Mouse (Mus musculus) midbrain, embryonic 16.5 days (tissue): ENCODE measurements around the gene Psrc1. TPM values are rescaled to one million over a fixed set of nuclear protein-coding genes. Genes with fewer than 3 reads are reported as not detected.

Experiments used
- ATAC-seq: fragments of 200-750 bp; cut with Nextera tagmentation; 2 replicates; pipeline ENCODE4 v1.8.0; 2017; ENCODE audit warnings: moderate TSS enrichment
- H3K27ac ChIP-seq: fragments of 300-500 bp; sonication (generic); 2 replicates; pipeline ENCODE4 v1.5.1; 2014; ENCODE audit warnings: mild to moderate bottlenecking, low read length, mixed read lengths
- H3K27me3 ChIP-seq: fragments of 300-500 bp; sonication (generic); 2 replicates; pipeline ENCODE4 v1.6.1; 2014; ENCODE audit warnings: low read depth, low read length, mixed read lengths; ENCODE audit not compliant: control insufficient read depth, insufficient read depth
- H3K36me3 ChIP-seq: fragments of 300-500 bp; sonication (generic); 2 replicates; pipeline ENCODE4 v1.6.1; 2014; ENCODE audit warnings: mild to moderate bottlenecking, low read length, moderate library complexity, mixed read lengths; ENCODE audit not compliant: control insufficient read depth, insufficient read depth
- H3K4me1 ChIP-seq: fragments of 300-500 bp; sonication (generic); 2 replicates; pipeline ENCODE4 v1.6.1; 2014; ENCODE audit warnings: mild to moderate bottlenecking, low read length, mixed read lengths; ENCODE audit not compliant: control insufficient read depth, insufficient read depth
- H3K4me2 ChIP-seq: fragments of 300-500 bp; sonication (generic); 2 replicates; pipeline ENCODE4 v1.6.1; 2014; ENCODE audit warnings: mild to moderate bottlenecking, low read length, mixed read lengths
- H3K4me3 ChIP-seq: fragments of 300-500 bp; sonication (generic); 2 replicates; pipeline ENCODE4 v1.5.1; 2014; ENCODE audit warnings: low read depth, mild to moderate bottlenecking, low read length, moderate library complexity, mixed read lengths
- H3K9ac ChIP-seq: fragments of 300-500 bp; sonication (generic); 2 replicates; pipeline ENCODE4 v1.6.1; 2014; ENCODE audit warnings: low read depth, low read length, mixed read lengths
- H3K9me3 ChIP-seq: fragments of 300-500 bp; sonication (generic); replicated peaks from 2 replicates; pipeline ENCODE4 v1.6.1; 2014; ENCODE audit warnings: mild to moderate bottlenecking, low read length, mixed read lengths; ENCODE audit not compliant: control insufficient read depth, poor library complexity, severe bottlenecking
- WGBS: fragments of 180-500 bp; shearing (Covaris S2); extraction: QIAGEN DNeasy Blood & Tissue Kit; methylation state at CpG from one replicate; pipeline ENCODE4 v1.1.7; 2014; 5-methylcytosine and 5-hydroxymethylcytosine counted together
- polyA plus RNA-seq: library from polyadenylated mRNA; unstranded; fragments of >200 nt; fragmentation: Nextera tagmentation; extraction: Ambion mirVana; gene quantifications from 2 replicates; pipeline ENCODE4 v1.2.1, GENCODE M21; 2015

Gene Psrc1
- 3.9 and 5.2 TPM in 2 replicates for polyA plus RNA-seq

- Histone ChIP-seq H3K36me3 (no peaks in the 10 kb centered on the region), H3K9ac (peak within 1 kb of the TSS; percentile 56), H3K27me3 (no peaks in the 10 kb centered on the region), H3K4me1 (peaks cover 9% of the 10 kb centered on the region), H3K4me3 (peak within 1 kb of the TSS; percentile 55), H3K9me3 (no peaks in the 10 kb centered on the region), H3K4me2 (peak within 1 kb of the TSS; percentile 62), H3K27ac (0 out of 2 replicates have a peak within 1 kb of the TSS, but pooled peaks have one; percentile 1)
- under 1% methylated on average over 44 of the region's 44 CpGs for WGBS
- peak; percentile 93 for ATAC-seq
Measured at GRCm38 (mm10) chr3:108383485-108384354, at the start of gene Psrc1. Gene Psrc1, plus strand, starts transcription at chr3:108383839.

- H3K4me2 ChIP-seq, result no peak overlapping the region
Measured at GRCm38 (mm10) chr3:108336878-108337277, 46.8 kb upstream of the Psrc1 start.

DNA sequence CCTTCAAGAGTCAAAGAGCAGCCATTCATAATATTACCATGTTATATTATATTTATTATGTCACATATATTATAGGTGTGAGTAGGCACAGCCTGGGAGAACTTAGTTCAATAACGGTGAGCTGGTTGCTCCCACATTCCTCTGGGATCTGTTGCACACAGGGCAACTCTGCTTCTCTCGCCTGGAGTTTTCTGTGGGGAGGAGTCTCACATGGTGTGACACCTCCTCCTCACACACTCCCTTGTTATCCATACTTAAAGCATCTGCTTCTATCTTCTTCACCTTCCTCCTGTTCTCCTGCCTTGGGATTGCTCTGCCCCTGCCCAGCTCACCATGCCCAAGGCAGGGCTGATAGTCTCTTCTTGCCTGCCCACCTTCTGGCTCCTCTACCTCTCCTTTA, 42.6 kb upstream of the Psrc1 start:
- Histone ChIP-seq H3K9me3 (no peaks in the 10 kb centered on the region), H3K27ac (no peak overlapping the region), H3K27me3 (no peaks in the 10 kb centered on the region), H3K4me1 (no peaks in the 10 kb centered on the region), H3K9ac (no peak overlapping the region), H3K36me3 (peaks cover 50% of the 10 kb centered on the region), H3K4me2 (no peak overlapping the region), H3K4me3 (no peak overlapping the region)
- ATAC-seq, result no peak
- WGBS, result 87% methylated on average over 2 of the region's 2 CpGs

More at GRCm38 (mm10) chr3:108336878-108337277, 46.8 kb upstream of the Psrc1 start:
- Histone ChIP-seq H3K27ac (no peak overlapping the region), H3K9ac (no peak overlapping the region), H3K4me3 (no peak overlapping the region), H3K36me3 (peaks cover 65% of the 10 kb centered on the region), H3K4me1 (no peaks in the 10 kb centered on the region), H3K9me3 (no peaks in the 10 kb centered on the region), H3K27me3 (no peaks in the 10 kb centered on the region)
- ATAC-seq, result no peak
- whole genome bisulfite sequencing, result 90% methylated on average over 5 of the region's 5 CpGs

- H3K27me3 ChIP-seq, result no peaks in the 10 kb centered on the region
- no peak overlapping the region for H3K4me3 ChIP-seq
- no peak for ATAC-seq
- peaks cover 53% of the 10 kb centered on the region for H3K36me3 ChIP-seq
- H3K9me3 ChIP-seq, result no peaks in the 10 kb centered on the region
- H3K4me1 ChIP-seq, result no peaks in the 10 kb centered on the region
- WGBS, result 83% methylated on average over 7 of the region's 7 CpGs
- no peak overlapping the region for H3K9ac ChIP-seq
- no peak overlapping the region for H3K27ac ChIP-seq
- H3K4me2 ChIP-seq, result no peak overlapping the region
Measured at GRCm38 (mm10) chr3:108342185-108342584, 41.5 kb upstream of the Psrc1 start.

GRCm38 (mm10) chr3:108345855-108346254, 37.8 kb upstream of the Psrc1 start:
- Histone ChIP-seq H3K27ac (no peak overlapping the region), H3K9me3 (no peaks in the 10 kb centered on the region), H3K4me3 (no peak overlapping the region), H3K4me1 (no peaks in the 10 kb centered on the region), H3K9ac (no peak overlapping the region), H3K27me3 (no peaks in the 10 kb centered on the region), H3K36me3 (peaks cover 48% of the 10 kb centered on the region), H3K4me2 (no peak overlapping the region)
- WGBS, result 89% methylated on average over 7 of the region's 7 CpGs
- no peak for ATAC-seq

- WGBS, result 91% methylated on average over 9 of the region's 9 CpGs
- Histone ChIP-seq H3K9me3 (no peaks in the 10 kb centered on the region), H3K4me2 (no peak overlapping the region), H3K4me1 (no peaks in the 10 kb centered on the region), H3K27me3 (no peaks in the 10 kb centered on the region), H3K4me3 (no peak overlapping the region), H3K9ac (no peak overlapping the region), H3K27ac (no peak overlapping the region), H3K36me3 (peaks cover 52% of the 10 kb centered on the region)
- no peak for ATAC-seq
Measured at GRCm38 (mm10) chr3:108348376-108348775, 35.3 kb upstream of the Psrc1 start.

GRCm38 (mm10) chr3:108355245-108355644, 28.4 kb upstream of the Psrc1 start:
- no peak for ATAC-seq
- Histone ChIP-seq H3K4me1 (no peaks in the 10 kb centered on the region), H3K27me3 (no peaks in the 10 kb centered on the region), H3K27ac (no peak overlapping the region), H3K36me3 (peaks cover 51% of the 10 kb centered on the region), H3K4me3 (no peak overlapping the region), H3K9ac (no peak overlapping the region), H3K9me3 (no peaks in the 10 kb centered on the region), H3K4me2 (no peak overlapping the region)
- 87% methylated on average over 3 of the region's 3 CpGs for WGBS

DNA sequence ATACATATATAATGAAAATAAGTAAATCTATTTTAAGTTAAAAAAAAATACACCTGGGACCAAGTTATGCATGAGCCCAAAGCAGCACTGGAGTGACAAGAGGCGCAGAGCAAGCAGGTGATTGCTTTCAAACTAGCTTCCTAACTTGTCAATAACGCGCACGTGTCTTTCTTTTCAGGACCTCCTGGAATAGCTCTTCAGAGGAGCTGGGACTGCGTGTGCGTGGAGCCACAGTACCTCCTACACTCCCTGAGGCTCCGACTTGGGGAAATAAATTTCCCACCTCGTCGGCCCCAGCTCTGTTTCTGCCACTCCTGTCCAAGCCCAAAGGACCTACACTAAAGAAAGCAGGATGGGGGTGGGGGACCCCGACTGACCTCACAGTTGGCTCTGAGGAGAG, 26.6 kb upstream of the Psrc1 start:
- H3K4me3 ChIP-seq, result no peak overlapping the region
- H3K36me3 ChIP-seq, result peaks cover 34% of the 10 kb centered on the region
- no peaks in the 10 kb centered on the region for H3K9me3 ChIP-seq
- WGBS, result 90% methylated on average over 10 of the region's 10 CpGs
- no peak for ATAC-seq
- 0 out of 2 replicates have a peak, but pooled peaks cover 4% of the 10 kb centered on the region for H3K4me1 ChIP-seq
- H3K4me2 ChIP-seq, result no peak overlapping the region
- H3K27ac ChIP-seq, result no peak overlapping the region
- no peak overlapping the region for H3K9ac ChIP-seq
- H3K27me3 ChIP-seq, result no peaks in the 10 kb centered on the region

GRCm38 (mm10) chr3:108358445-108358844, 25.2 kb upstream of the Psrc1 start:
- no peak overlapping the region for H3K4me2 ChIP-seq
- no peak overlapping the region for H3K9ac ChIP-seq
- H3K4me3 ChIP-seq, result no peak overlapping the region
- H3K9me3 ChIP-seq, result no peaks in the 10 kb centered on the region
- no peak for ATAC-seq
- H3K27ac ChIP-seq, result no peak overlapping the region
- H3K27me3 ChIP-seq, result no peaks in the 10 kb centered on the region
- peaks cover 4% of the 10 kb centered on the region; the same call in 1 of the 2 replicates for H3K4me1 ChIP-seq
- H3K36me3 ChIP-seq, result peaks cover 32% of the 10 kb centered on the region
- 82% methylated on average over 6 of the region's 6 CpGs for WGBS
